Mouse (Mus musculus) forebrain, embryonic 13.5 days (tissue): ENCODE measurements at regions not wholly inside any gene's neighbourhood (a gene's known extent, or its start where the extent isn't known, plus 50 kb on each side); places are given as distances from the start of the nearest gene placed in this dataset.
A peak's percentile ranks its signal among the peaks of the same experiment; 100 is the strongest.

Experiments
- ATAC-seq: fragments of 200-750 bp; cut with Nextera tagmentation; 2 replicates; pipeline ENCODE4 v1.8.0; 2017
- H3K27ac ChIP-seq: fragments of 300-500 bp; sonication (generic); 2 replicates; pipeline ENCODE4 v1.5.1; 2015; ENCODE audit warnings: inconsistent platforms, mild to moderate bottlenecking, moderate library complexity
- H3K27me3 ChIP-seq: fragments of 300-500 bp; sonication (generic); 2 replicates; pipeline ENCODE4 v1.6.1; 2015; ENCODE audit warnings: mild to moderate bottlenecking, inconsistent platforms
- H3K36me3 ChIP-seq: fragments of 300-500 bp; sonication (generic); 2 replicates; pipeline ENCODE4 v1.6.1; 2015; ENCODE audit warnings: mild to moderate bottlenecking, inconsistent platforms; ENCODE audit not compliant: poor library complexity, severe bottlenecking
- H3K4me1 ChIP-seq: fragments of 300-500 bp; sonication (generic); 2 replicates; pipeline ENCODE4 v1.6.1; 2015; ENCODE audit warnings: inconsistent platforms
- H3K4me2 ChIP-seq: fragments of 300-500 bp; sonication (generic); 2 replicates; pipeline ENCODE4 v1.6.1; 2015; ENCODE audit warnings: inconsistent platforms, mild to moderate bottlenecking, moderate library complexity
- H3K4me3 ChIP-seq: fragments of 300-500 bp; sonication (generic); 2 replicates; pipeline ENCODE4 v1.5.1; 2015; ENCODE audit warnings: mild to moderate bottlenecking, inconsistent platforms
- H3K9ac ChIP-seq: fragments of 300-500 bp; sonication (generic); 2 replicates; pipeline ENCODE4 v1.6.1; 2015; ENCODE audit warnings: mild to moderate bottlenecking, inconsistent platforms
- H3K9me3 ChIP-seq: fragments of 300-500 bp; sonication (generic); replicated peaks from 2 replicates; pipeline ENCODE4 v1.6.1; 2016; ENCODE audit warnings: inconsistent platforms
- WGBS: fragments of 180-500 bp; shearing (Covaris S2); methylation state at CpG from one replicate; pipeline ENCODE4 v1.1.7; 2015; 5-methylcytosine and 5-hydroxymethylcytosine counted together

DNA sequence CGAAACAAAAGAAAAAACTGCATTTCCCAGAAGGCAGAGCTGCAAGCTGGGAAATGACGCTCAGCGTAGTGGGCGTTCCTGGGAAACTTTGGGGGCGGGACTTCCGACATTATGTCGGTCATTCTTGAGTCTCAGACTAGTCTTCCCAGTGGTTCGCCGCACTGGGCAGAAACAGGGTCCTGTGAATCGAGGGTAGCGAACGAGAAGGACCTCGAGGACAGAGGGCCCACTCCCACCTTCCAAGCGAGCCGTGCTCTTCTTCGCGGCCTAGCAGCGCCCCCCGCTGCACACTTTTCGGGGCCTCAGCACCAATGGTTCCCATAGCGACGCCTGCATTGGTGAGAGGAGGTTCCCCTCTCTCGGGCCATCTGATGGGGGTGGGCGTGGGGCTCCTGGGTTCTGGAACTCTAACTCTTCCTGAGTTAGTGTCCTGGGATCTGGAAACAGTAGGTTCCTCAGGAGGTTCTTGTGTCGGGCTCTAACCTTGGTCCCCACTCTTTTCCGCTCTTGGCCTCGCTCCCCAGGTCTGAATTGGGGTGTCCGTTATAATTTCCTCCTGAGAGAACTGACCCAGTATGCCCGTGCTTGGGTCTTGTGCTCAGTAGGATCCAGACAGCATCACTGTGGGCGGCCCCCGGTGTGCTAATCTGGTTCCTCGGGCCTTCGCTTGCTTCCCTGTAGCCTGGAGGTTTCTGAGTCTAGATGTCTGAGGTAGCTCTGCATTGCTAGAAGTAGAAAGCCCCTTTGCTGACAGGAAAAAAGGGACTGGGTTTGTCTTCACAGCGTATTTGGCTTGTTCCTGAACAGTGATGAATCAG lies 52.8 kb upstream of the Gramd1a start:
- peaks cover 5% of the 10 kb centered on the region; the same call in 1 of the 2 replicates for H3K36me3 ChIP-seq
- peak; percentile 94 for ATAC-seq
- no peak overlapping the region for H3K27ac ChIP-seq

GRCm38 (mm10) chr7:31207563-31208236 lies 52.0 kb upstream of the Gramd1a start:
- Histone ChIP-seq H3K9me3 (no peaks in the 10 kb centered on the region; the same call in 1 of the 2 replicates), H3K4me3 (peak overlapping the region; percentile 53), H3K27me3 (no peaks in the 10 kb centered on the region), H3K4me2 (peak overlapping the region; percentile 69), H3K9ac (no peak overlapping the region), H3K36me3 (peaks cover 5% of the 10 kb centered on the region; the same call in 1 of the 2 replicates), H3K27ac (no peak overlapping the region), H3K4me1 (peaks cover 10% of the 10 kb centered on the region)
- 74% methylated on average over 13 of the region's 13 CpGs for whole genome bisulfite sequencing
- ATAC-seq: peak; percentile 79

More for the DNA sequence above, 52.8 kb upstream of the Gramd1a start:
- Histone ChIP-seq H3K9me3 (no peaks in the 10 kb centered on the region), H3K9ac (peak overlapping the region; percentile 74), H3K27me3 (no peaks in the 10 kb centered on the region), H3K4me3 (peak overlapping the region; percentile 53), H3K4me2 (peak overlapping the region; percentile 69), H3K4me1 (peaks cover 10% of the 10 kb centered on the region)
- 33% methylated on average over 34 of the region's 34 CpGs for WGBS
